28 mouse cellular contexts compared by ENCODE assay signal in genomic region chr1:45605571-45605970, GRCm38 (mm10).
"Had no signal": no experiment of that assay in that cellular context is flagged by ENCODE, and none has a peak within 500 bp of the region (broad histone marks: within the 10 kb centered on the region; RNA-seq: fewer than 3 reads in every experiment).

No protein-coding gene starts in this region.

- H3K4me1 ChIP-seq: heart, embryonic 13.5 days; heart, embryonic 15.5 days; intestine, embryonic 15.5 days; kidney, embryonic 15.5 days; limb, embryonic 13.5 days; limb, embryonic 15.5 days; liver, embryonic 12.5 days had no signal

- DNase-seq: gastrocnemius, adult 2 months; gastrocnemius, postnatal 14 days; gastrocnemius, postnatal 36 days; heart, adult 11 months; heart, adult 2 months; heart, postnatal 14 days; heart, postnatal 36 days; kidney, adult 18-20 months; kidney, adult 9 months; kidney, postnatal 14 days; kidney, postnatal 36 days; layer of hippocampus, adult 9-11 months; layer of hippocampus, postnatal 36 days; left cerebral cortex, postnatal 4 days had no signal

- H3K27ac ChIP-seq: gastrocnemius, adult 2 months; heart, adult 2 months; heart, embryonic 13.5 days; heart, embryonic 15.5 days; hindbrain, embryonic 14.5 days; intestine, embryonic 15.5 days; kidney, embryonic 15.5 days; kidney, postnatal 0 days; limb, embryonic 13.5 days; limb, embryonic 15.5 days; liver, embryonic 12.5 days; liver, embryonic 14.5 days had no signal

- H3K36me3 ChIP-seq: heart, embryonic 13.5 days; heart, embryonic 15.5 days; intestine, embryonic 15.5 days; kidney, embryonic 15.5 days; limb, embryonic 13.5 days; limb, embryonic 15.5 days; liver, embryonic 12.5 days had no signal

- H3K4me3 ChIP-seq: gastrocnemius, adult 2 months; heart, adult 2 months; heart, embryonic 13.5 days; heart, embryonic 15.5 days; intestine, embryonic 15.5 days; kidney, embryonic 15.5 days; limb, embryonic 13.5 days; limb, embryonic 15.5 days; liver, embryonic 12.5 days had no signal

- H3K27me3 ChIP-seq: heart, embryonic 13.5 days; heart, embryonic 15.5 days; intestine, embryonic 15.5 days; kidney, embryonic 15.5 days; limb, embryonic 13.5 days; limb, embryonic 15.5 days; liver, embryonic 12.5 days had no signal

- H3K9ac ChIP-seq: heart, embryonic 13.5 days; heart, embryonic 15.5 days; hindbrain, embryonic 14.5 days; intestine, embryonic 15.5 days; kidney, embryonic 15.5 days; limb, embryonic 13.5 days; limb, embryonic 15.5 days; liver, embryonic 12.5 days; liver, embryonic 14.5 days had no signal

- H3K9me3 ChIP-seq: heart, embryonic 13.5 days; heart, embryonic 15.5 days; intestine, embryonic 15.5 days; kidney, embryonic 15.5 days; limb, embryonic 13.5 days; limb, embryonic 15.5 days; liver, embryonic 12.5 days had no signal

- ATAC-seq: hindbrain, embryonic 16.5 days; inflammation-experienced regulatory T-cells, adult 6 months; intestine, embryonic 15.5 days; intestine, postnatal 0 days; liver, embryonic 12.5 days had no signal

- H3K4me2 ChIP-seq: heart, embryonic 11.5 days; heart, embryonic 13.5 days; heart, embryonic 15.5 days; hindbrain, embryonic 14.5 days; intestine, embryonic 15.5 days; kidney, embryonic 15.5 days; limb, embryonic 13.5 days; limb, embryonic 15.5 days; liver, embryonic 12.5 days had no signal
